Mouse (Mus musculus) c-Kit-negative CD71-positive TER-119-positive erythroid progenitor cells, embryonic 14.5 days (primary cell): Measurements from ENCODE around the gene Ammecr1.

Experiments used
- DNase-seq: peaks from one replicate; pipeline ENCODE4 v3.0.0-alpha.2; 2013; ENCODE audit warnings: low read depth, low spot score

The Ammecr1 gene

DNA sequence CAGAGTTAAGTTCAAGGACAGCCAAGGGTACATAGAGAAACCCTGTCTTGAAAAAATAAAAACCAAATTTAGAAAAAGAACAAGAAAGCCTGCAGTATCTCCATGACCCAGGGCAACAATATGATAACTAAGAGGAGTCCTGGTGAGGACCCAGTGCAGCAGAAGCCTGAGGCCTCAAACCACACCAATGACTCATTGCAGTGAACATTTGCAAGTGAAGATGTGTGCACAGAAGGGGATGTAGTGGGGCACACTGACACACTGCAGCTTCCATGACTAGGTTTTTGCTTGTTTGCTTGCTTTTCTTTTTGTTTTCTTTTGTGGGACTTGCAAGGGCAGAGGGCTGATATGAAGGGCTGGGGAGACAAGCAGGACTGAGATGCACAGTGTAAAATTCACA is 52.3 kb downstream of the Ammecr1 start:
- no peak for DNase-seq

DNA sequence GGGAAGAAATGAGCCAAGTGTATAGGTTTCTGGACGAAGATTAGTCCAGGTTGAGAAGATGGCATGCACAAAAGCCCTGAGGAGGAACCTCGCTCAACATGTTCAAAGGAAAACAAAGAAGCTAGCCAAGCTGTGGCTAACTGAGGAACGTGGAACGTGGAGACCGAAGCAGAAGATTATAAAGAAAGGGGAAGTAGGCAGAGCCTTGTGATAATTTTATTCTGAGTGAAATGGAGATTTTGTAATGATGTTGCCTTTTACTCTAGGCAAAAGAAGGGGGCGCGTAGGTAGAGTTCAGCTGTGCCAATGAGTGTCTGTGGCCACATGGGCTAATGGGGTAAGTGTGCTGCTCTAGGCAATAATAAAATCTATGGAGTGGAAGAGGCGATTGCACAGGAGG is 62.7 kb downstream of the Ammecr1 start:
- DNase-seq: no peak

DNA sequence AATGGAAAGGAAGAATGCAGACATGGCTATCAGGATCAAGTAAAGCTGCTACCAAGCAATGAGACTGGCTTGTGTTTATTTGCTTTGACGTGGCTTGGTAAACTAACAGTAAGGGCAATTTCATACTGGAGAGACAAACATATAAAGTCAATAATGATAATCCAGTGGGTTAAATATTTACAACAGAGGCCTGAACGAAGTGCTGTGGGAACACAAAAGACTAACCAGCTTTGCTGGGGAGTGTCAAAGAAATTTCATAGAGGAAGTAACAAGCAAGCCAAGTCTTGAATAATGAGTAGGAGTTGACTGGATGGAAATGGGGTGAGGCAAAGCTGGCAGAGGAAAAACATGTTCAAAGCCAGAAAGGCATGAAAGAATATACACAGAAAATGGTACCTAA is 63.9 kb downstream of the Ammecr1 start:
- no peak for DNase-seq

DNA sequence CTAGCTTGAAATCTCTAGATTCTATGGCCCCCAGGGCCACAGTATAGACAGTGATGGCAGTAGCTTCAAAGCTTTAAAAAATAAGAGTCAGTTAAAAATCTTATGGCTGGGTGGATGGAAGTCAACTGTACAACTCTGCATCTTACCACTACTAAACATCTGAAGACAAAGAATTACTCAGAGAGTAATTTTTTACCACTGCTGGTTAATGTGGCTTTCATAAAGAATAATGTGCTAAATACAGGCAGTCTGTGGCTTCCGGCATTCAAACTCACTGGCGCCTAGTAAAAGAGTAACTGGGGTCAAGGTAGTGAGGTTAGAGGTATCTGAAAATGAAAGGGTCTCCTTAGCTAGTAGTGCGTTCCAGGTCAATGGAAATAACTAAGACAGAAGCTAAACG is 64.6 kb downstream of the Ammecr1 start:
- no peak for DNase-seq

GRCm38 (mm10) chrX:142898295-142898887 is 68.1 kb downstream of the Ammecr1 start:
- no peak for DNase-seq

DNA sequence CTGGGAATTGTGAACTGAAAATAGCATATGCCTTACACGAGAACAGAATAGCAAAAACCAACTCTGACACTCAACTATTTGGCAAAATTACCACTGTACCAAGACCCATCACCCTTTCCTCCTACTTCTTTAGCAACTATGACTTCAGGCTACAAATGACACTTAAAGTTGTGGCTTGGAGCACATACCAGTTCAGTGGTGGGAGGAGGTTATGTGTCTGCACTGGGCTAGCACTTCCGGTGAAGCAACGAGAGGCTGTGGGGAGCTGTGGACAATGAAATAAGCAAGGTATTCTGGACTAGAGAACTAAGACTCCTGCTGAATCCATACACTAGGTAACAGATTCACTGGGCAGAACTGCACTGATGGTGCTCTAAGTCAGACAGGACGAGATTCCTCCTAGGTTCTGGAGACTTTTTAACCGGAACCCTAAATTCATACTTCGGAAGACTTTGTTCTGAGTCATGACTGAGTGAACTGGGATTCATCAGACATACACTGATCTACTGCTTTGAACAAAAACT is 69.0 kb downstream of the Ammecr1 start:
- no peak for DNase-seq

DNA sequence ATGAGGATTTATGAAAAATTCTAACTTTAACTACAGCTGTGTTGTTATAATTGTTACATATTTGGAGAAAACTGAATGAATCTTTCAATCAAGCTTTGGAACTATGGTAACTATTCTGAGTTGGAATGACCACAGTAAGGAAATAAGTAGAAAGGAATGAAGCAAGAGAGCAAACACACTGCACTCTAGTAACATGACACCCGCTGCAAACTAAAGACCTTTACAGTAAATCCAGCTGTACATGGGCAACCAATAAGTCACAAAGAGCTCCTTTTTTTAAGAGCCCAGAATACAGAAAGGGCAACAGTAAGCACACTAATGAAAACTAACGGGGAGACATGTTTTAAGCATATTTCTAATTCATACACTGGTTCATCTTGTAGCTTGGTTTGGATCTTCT is 71.2 kb downstream of the Ammecr1 start:
- DNase-seq: no peak

DNA sequence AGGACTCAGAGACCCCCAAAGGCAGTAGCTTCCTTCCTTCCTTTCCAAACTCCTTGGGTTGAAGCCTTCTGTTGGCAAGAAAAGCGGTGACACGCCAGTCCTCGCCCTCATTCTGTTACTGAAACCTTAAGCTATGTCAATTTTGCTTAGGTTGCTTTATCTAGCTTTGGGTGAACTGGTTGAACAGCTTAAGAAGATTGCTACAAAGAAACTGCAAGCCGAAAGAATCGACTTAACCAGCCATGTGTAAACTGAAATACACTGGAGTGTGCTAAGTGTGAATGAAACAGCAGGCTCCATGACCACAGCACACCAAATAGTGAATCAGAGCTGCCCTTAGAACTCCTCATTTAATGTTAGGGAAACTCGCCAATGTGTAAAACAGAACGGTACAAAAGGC is 80.6 kb downstream of the Ammecr1 start:
- DNase-seq: no peak

GRCm38 (mm10) chrX:142883593-142883992 is 82.9 kb downstream of the Ammecr1 start:
- DNase-seq: no peak

GRCm38 (mm10) chrX:142882255-142882654 is 84.3 kb downstream of the Ammecr1 start:
- DNase-seq: no peak

GRCm38 (mm10) chrX:142869844-142870243 is 96.7 kb downstream of the Ammecr1 start:
- DNase-seq: no peak

- no peak for DNase-seq
Observed at GRCm38 (mm10) chrX:142848032-142848431, 118.5 kb downstream of the Ammecr1 start.

DNA sequence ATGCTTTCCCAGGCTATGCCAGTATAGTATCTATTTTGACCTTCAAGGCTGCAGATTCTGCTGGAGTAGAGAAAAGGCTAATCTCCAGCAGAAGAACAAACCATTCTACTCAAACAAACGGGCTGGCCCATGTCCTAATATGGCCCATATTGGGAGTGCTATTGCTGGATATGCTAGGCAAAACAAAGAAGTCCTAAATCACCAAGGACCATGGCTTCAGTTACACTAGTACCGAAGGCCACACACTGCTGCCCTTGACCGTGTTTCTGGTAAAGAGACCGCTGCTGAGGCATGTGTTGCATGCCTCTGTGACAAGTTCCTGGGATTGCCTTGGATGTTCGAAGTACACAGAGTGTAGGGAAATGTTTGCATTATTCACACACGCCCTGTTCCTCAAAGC is 120.3 kb downstream of the Ammecr1 start:
- no peak for DNase-seq

DNA sequence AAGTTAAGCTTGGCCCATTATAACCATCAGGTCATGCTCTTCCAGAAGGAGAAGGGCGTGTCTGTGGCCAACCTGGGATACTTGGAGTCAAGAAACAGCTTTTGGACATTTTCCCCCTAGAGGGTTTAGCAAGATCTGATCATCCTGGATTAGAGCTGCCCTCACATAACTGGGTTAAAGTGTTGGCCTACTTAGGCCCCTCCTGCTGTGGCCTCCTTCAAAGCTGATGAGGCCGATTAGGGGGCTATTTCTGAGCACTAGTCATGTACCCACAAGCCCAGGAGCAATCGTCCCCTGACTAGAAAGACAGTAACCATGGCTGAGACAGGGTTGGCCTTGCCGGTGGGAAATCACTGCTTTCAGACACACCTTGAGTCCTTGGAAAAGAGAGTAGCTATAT is 124.6 kb downstream of the Ammecr1 start:
- DNase-seq: no peak

DNA sequence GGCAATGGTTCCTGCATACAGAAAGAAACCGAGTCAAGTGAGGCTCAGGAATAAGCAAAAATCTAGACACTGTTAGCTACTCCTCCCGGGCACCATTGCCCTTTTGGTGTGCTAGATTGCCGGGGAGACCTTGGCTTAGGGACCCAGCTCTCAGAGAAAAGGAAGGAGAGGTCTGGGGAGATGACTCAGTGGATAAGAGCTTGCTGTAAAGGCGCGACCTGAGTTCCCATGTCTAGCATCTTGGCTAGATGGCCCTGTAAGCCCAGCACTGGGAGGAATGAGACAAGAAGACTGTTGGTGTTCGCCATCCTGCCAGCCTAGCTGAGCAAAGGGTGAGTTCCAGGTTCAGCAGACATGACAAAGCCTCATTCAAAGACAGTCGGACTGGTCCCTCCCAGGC is 127.1 kb downstream of the Ammecr1 start:
- no peak for DNase-seq

DNA sequence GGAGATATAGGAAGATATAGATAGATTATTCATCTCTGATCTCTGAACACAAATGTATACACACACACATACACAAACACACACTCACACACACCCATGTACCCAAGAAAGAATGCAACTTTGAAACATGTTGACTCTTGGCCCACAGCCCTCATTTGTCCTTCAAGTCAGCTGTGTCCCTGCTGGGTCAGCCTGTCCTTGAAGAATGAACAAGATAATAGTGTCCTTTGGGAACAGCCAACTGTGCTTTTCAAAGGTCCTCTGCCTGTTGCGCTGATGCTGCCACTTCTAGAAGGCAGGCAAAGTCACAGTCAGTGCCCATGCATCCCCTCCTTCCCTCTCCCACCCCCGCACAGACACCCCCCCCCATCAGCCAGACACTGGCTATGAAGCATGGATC is 127.7 kb downstream of the Ammecr1 start:
- DNase-seq: no peak

GRCm38 (mm10) chrX:142837316-142837715 is 129.2 kb downstream of the Ammecr1 start:
- no peak for DNase-seq

DNA sequence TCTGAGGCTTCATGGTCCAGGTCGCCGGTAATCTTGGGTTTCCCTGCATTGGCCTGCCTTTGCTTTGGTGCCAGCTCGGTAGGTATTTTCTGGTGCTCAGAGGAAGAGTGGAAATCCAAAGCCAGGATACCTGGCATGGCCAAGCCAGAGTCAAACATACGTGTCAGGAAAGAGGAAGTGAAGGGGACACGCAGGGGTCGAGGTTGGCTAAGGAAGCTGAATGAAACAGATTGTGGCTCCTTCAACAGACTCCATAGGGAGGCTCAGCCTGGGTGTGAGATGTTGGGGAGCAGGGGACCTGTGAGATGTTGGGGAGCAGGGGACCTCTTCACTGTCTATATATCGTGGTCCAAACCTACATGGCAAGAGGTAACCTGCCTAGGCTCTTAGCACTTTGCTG is 130.1 kb downstream of the Ammecr1 start:
- DNase-seq: no peak

- DNase-seq: no peak
Observed at GRCm38 (mm10) chrX:142834807-142835206, 131.7 kb downstream of the Ammecr1 start.

- DNase-seq: no peak
Observed at GRCm38 (mm10) chrX:142833164-142833796, 133.2 kb downstream of the Ammecr1 start.

GRCm38 (mm10) chrX:142832221-142832620 is 134.3 kb downstream of the Ammecr1 start:
- no peak for DNase-seq

GRCm38 (mm10) chrX:142830572-142830971 is 136.0 kb downstream of the Ammecr1 start:
- DNase-seq: no peak

DNA sequence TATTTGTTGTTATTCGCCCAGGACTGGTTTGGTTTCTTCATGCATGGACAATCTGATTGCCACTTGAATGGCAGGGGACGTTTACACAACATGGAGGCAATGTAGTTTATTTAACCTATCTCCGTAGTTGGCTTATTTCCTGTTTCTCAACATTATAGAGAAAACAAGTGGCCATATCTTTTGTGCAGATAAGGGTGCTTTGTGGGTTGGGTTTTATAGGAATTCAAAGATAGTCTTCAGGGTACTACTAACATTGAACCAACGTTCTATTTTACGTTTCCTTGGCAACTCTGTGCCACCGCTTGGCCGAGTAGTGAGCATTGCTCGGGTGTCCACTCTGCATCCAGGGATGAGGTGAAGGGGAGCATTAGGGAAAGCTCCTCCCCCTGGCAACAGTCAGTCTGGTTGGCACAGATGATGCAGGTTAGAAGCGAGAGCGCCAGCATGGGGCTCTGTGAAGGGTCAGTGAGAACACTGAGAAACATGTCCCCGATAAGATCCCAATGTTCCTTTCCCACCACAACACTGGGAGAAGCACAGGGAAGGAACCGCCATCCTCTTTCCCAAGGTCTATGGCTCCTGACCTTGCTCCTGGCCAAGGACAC is 136.6 kb downstream of the Ammecr1 start:
- DNase-seq: no peak
